Mouse (Mus musculus): Measurements from ENCODE around the gene Gm47289.

Gm47289 gene

DNA sequence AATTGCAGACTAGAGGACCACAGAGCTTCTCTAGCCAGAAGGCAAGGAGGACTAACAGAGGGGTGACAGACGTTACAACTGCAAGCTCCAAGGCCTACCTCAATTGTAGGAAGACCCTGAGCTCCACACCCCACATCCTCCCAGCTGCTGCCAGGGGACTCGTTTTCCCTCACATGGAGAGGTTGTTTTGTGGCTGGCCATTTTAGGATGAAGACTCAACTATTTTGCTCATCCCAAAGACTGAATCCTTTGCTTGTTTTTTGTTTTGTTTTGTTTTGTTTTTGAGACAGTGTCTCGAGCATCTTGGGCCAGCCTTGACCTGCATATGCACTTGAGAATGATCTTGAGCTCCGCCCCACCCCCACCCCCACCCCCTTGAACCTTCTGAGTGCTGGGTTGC is at the start of gene Gm47289:
Gm47289 (plus strand) TSS at position 301 of the 400 bp plus-strand sequence.
- no peak for DNase-seq

DNA sequence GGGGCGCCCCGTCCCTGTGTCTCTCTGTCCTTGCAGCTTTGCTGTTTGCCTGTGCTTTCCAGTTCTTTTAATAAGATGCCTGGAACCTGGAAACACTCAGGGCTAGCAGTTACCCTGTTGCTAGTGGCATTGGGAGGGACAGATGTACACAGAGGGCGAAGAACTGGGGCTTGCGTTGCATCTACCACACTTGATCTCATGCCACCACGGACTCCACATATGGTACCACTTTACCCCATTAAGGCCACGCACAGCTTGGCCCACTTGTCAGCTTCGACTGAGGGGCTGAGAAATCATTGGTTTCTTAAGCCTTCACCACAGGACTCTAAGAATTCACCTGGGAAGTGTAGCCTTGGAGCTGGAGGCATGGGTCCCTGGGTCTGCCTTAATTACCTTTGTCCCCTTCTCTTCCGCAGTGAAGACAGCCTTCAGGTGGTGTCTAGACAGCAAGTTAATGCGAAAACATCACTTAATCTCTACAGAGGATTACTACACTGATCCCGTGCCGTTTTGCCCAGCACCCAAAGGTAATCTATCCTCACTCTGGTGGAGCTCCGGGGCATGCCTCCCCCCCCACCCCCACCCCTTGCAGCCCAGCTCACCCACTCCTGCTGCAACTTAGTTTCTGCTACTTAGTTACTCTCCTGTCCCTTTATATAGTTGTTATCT is 49.1 kb upstream of the Gm47289 start:
- DNase-seq: no peak

DNA sequence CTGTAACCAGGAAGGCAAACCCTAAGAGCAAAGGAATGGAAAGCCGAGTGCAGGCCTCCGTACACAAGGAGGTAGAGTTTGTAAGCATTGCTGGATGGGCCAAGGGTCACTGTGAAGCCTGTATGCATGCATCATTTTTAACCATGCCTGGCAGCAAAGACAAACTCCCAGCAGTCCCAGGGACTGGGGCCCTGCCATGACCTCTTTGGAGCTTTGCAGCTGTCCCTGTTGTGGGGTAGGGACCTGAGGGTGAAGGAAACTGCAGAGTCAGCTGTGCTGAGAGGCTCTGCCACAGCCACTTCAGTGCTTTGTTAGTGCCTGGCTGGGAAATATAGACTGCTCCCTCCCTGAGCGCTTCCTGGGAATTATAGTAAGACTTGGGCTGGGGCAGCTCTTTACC is 48.3 kb upstream of the Gm47289 start:
- no peak for DNase-seq

GRCm38 (mm10) chr9:119114911-119115310 is 44.0 kb upstream of the Gm47289 start:
- no peak for DNase-seq

- DNase-seq: no peak
Measured at GRCm38 (mm10) chr9:119119409-119120167, 39.4 kb upstream of the Gm47289 start.

- no peak for DNase-seq
Measured at GRCm38 (mm10) chr9:119120168-119120560, 38.8 kb upstream of the Gm47289 start.

- no peak for DNase-seq
Measured at GRCm38 (mm10) chr9:119122596-119123369, 36.2 kb upstream of the Gm47289 start.

GRCm38 (mm10) chr9:119128436-119129181 is 30.4 kb upstream of the Gm47289 start:
- no peak for DNase-seq

DNA sequence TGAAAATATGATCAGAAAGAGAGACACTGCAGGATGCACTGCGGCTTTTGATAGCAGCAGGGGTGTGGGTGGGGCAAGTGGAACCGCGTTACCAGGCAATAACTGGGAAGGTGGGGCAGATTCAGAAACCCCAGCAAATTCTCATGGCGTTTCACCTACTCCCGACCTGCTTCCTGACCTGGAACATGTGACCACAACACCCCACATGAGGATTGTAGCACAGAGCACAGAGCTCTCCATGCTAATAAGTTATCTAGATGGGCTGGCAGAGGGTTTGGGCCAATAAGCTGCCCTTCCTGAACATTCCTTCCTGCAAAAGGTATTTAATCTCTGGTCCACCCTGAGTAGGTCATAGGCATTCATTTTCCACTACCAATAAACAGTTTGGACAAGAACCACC is 28.3 kb upstream of the Gm47289 start:
- DNase-seq: no peak

DNA sequence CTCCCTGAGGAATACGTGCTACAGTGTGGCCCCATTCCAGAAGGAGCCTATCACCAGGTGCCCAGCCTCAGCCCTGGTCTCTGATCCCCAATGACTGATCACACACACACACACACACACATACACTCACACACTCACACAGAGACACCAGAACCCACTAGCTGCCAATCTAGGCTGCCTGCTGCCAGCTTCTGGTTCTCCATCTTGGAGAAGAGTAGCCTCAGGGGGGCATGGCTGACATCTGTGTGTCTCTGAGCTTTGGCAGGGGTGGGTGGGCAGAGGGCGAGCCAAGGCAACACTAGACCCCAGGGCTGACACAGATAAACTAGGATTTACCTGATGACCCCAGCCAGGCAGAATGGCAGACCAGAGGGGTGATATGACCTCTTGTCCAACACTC is 20.1 kb upstream of the Gm47289 start:
- no peak for DNase-seq

GRCm38 (mm10) chr9:119142066-119142465 is 16.9 kb upstream of the Gm47289 start:
- DNase-seq: no peak

DNA sequence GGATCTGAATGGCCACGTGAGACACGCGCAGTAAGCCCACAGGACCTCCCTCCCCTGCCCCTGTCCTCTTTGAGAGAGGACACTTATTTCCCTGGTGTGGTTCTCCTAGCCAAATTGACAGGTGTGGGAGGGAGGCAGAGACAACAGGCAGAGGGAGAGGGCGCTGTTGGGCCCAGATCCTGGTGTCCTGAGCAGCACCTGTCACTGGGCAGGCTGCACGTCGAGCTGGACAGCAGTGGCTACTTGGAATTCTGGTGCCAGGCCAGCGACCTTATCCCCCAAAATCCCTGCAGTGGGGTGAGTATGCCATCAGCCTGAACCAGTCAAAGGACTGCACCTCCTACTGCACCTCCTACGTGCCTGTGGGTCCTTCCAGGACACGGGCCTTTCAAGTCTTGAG is 15.6 kb upstream of the Gm47289 start:
- DNase-seq: no peak

GRCm38 (mm10) chr9:119144696-119145095 is 14.3 kb upstream of the Gm47289 start:
- DNase-seq: no peak

DNA sequence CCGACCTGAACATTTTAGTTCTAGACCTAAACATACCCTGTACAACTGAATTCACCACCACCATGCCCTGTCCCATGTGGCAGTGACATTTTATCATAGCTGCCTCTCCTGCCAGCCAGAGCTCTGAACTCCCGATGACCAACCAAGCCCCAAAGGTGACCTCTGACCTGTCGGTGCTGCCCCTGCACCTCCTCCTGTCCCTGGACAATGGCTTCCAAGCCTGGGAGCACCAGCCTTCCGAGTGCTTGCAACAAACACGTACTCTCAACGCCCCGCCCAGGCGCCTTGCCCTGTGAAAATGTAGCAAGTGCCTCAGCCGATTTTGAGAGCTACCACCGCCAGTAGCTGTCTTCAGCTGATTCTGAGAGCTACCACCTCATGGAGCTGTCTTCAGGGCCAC is 13.8 kb upstream of the Gm47289 start:
- DNase-seq: no peak

GRCm38 (mm10) chr9:119145638-119146037 is 13.3 kb upstream of the Gm47289 start:
- no peak for DNase-seq

DNA sequence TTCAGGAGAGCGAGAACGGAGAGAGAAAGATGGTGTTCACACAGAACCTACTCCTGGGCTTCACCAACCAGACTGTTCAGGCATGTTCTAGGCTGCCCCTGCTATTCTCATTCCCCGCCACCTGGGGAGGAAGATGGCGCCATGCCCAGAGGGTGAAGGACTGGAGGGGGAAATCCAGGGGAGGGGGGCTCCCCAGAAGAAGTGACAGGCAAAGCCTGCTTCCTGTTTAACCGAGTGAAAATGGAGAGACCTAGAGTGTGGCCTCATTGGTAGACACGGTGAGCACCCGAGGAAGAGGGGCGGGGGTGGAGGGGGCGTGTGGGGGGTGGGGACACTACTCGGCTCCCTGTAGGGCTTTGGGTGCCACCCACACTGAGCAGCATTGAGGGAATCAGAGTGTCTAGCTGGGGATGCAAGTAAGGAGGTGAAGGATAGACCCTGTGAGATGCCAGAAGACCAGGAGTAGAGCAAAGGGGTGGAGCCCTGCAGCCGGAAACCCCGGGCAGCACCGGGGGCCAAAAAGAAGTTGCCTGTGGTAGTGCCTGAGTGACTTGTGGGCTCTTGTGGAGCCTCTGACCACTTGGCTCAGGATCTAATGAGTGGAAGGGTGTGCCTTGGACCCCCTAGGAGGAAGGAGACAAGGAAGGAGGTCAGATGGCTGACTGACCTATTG is 12.7 kb upstream of the Gm47289 start:
- DNase-seq: no peak

- no peak for DNase-seq
Measured at GRCm38 (mm10) chr9:119149601-119150000, 9.4 kb upstream of the Gm47289 start.

DNA sequence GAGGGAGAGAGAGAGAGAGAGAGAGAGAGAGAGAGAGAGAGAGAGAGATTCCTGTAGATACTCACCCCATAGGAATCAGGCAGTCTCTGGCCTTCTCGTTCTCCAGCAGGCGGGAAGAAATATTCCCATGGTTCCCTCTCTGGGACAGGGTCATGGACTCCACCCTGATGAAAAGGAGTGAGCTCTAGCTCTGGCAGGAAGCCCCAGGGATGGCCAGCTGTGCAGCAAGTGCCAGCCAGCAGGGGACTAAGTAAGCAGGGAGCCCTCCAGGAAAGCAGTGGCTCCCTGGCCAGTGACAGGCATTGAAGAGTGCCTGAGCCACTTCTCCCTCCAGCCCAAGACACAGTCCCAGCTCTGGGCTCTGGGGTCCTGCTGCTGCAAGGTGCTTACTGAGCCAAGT is 7.2 kb upstream of the Gm47289 start:
- DNase-seq: no peak

- no peak for DNase-seq
Measured at GRCm38 (mm10) chr9:119155416-119155815, 3.5 kb upstream of the Gm47289 start.

- no peak for DNase-seq
Measured at GRCm38 (mm10) chr9:119155826-119156225, 3.1 kb upstream of the Gm47289 start.

DNA sequence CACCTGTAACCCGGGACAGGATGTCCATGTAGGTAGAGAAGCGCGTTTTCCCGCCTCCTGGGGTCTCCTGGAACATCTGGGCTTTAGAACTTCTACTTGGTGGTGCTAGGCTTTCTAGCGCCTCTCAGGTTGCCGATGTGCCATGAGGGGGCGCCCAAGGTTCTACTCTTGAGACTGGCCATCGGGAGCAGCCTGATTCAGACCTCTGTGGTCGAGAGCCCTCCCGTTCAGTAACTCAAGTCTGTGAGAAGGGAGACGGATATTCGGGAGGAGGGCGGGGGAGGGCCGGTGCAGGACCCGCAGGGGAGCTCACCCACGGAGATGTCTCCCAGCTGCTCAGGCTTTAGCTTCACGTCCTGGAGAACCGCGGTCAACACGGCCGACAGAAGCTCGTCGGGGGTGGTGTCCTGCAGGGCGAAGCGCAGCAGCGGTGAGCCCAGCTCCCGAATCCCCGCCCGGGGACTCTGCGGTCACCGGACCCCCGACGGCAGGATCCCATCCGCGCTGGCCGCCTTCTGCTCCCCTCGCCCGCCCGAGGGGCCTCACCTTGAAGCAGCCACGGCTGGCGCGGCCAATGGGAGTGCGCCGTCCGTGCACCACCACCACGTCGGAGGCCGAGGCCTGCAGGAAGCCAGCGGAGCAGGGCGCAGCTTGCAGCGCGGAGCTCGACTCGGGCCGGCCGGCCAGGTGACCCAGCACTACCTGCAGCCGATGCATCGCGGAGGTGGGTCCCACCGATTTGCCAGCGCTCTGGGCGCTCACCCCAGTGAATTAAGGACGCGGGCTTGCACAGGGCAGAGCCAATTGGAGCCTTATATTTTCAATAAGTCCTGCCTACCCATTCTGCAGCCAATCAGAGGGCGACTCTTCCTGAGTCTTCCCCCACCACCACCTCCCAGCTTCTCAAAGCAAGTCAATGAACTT is 2.4 kb upstream of the Gm47289 start, which contains the start of gene Acaa1b:
Acaa1b (minus strand) TSS at position 816 of the 924 bp plus-strand sequence.
- DNase-seq: peak; percentile 46

Measured in right cerebral cortex, postnatal 25 days (tissue).